Mouse (Mus musculus): ENCODE results near the gene Rpe65. TPM values are rescaled to one million over a fixed set of nuclear protein-coding genes. Genes with fewer than 3 reads are reported as not detected.

Rpe65 gene
- polyA plus RNA-seq (2014; fragmentation: Nextera tagmentation; extraction: Ambion mirVana): not detected in 2 replicates

- H3K27me3 ChIP-seq (replicated peaks; ENCODE audit: control insufficient read depth, insufficient read depth, low read length): no peaks in the 10 kb centered on the region
- DNase-seq (ENCODE audit: low spot score): no peak
- no peaks in the 10 kb centered on the region for H3K36me3 ChIP-seq (ENCODE audit: control insufficient read depth, insufficient read depth, low read length)
- no peaks in the 10 kb centered on the region for H3K9me3 ChIP-seq (ENCODE audit: control insufficient read depth, low read length)
- H3K4me3 ChIP-seq (ENCODE audit: low read depth, low read length): no peak within 1 kb of the TSS
- no peak for ATAC-seq (replicated peaks; ENCODE audit: low FRiP score, low TSS enrichment, low read depth)
- 66% methylated on average over 1 of the region's 1 CpGs for WGBS
- H3K4me2 ChIP-seq (ENCODE audit: low read length): no peak within 1 kb of the TSS
- H3K4me1 ChIP-seq (replicated peaks; ENCODE audit: control insufficient read depth, insufficient read depth, low read length): no peaks in the 10 kb centered on the region
- H3K9ac ChIP-seq (ENCODE audit: low read length): no peak within 1 kb of the TSS
- no peak within 1 kb of the TSS for H3K27ac ChIP-seq (ENCODE audit: low read depth)
These were observed at the start of gene Rpe65 for GRCm38 (mm10) chr3:159598875-159599274. Gene Rpe65, plus strand, starts transcription at chr3:159599175.

GRCm38 (mm10) chr3:159550224-159550623, 48.8 kb upstream of the Rpe65 start:
- Histone ChIP-seq H3K9ac (ENCODE audit: low read length) (no peak overlapping the region), H3K4me1 (replicated peaks; ENCODE audit: control insufficient read depth, insufficient read depth, low read length) (no peaks in the 10 kb centered on the region)
- no peak for ATAC-seq (replicated peaks; ENCODE audit: low FRiP score, low TSS enrichment, low read depth)

GRCm38 (mm10) chr3:159614977-159615376, 16.0 kb downstream of the Rpe65 start:
- no peaks in the 10 kb centered on the region for H3K9me3 ChIP-seq (ENCODE audit: control insufficient read depth, low read length)
- H3K27me3 ChIP-seq (replicated peaks; ENCODE audit: control insufficient read depth, insufficient read depth, low read length): no peaks in the 10 kb centered on the region
- 86% methylated on average over 1 of the region's 1 CpGs for whole genome bisulfite sequencing
- H3K4me2 ChIP-seq (ENCODE audit: low read length): no peak overlapping the region
- H3K4me1 ChIP-seq (replicated peaks; ENCODE audit: control insufficient read depth, insufficient read depth, low read length): no peaks in the 10 kb centered on the region
- H3K36me3 ChIP-seq (ENCODE audit: control insufficient read depth, insufficient read depth, low read length): no peaks in the 10 kb centered on the region
- DNase-seq (ENCODE audit: low spot score) (no peak), ATAC-seq (replicated peaks; ENCODE audit: low FRiP score, low TSS enrichment, low read depth) (no peak)
- H3K9ac ChIP-seq (ENCODE audit: low read length): no peak overlapping the region
- no peak overlapping the region for H3K27ac ChIP-seq (ENCODE audit: low read depth)
- H3K4me3 ChIP-seq (ENCODE audit: low read depth, low read length): no peak overlapping the region

More at GRCm38 (mm10) chr3:159550224-159550623, 48.8 kb upstream of the Rpe65 start:
- no peak for DNase-seq (ENCODE audit: low spot score)
- Histone ChIP-seq H3K9me3 (ENCODE audit: control insufficient read depth, low read length) (no peaks in the 10 kb centered on the region), H3K27me3 (replicated peaks; ENCODE audit: control insufficient read depth, insufficient read depth, low read length) (no peaks in the 10 kb centered on the region), H3K4me3 (ENCODE audit: low read depth, low read length) (no peak overlapping the region), H3K27ac (ENCODE audit: low read depth) (no peak overlapping the region), H3K36me3 (ENCODE audit: control insufficient read depth, insufficient read depth, low read length) (no peaks in the 10 kb centered on the region), H3K4me2 (ENCODE audit: low read length) (no peak overlapping the region)

- no peak overlapping the region for H3K4me2 ChIP-seq (ENCODE audit: low read length)
- no peaks in the 10 kb centered on the region for H3K4me1 ChIP-seq (replicated peaks; ENCODE audit: control insufficient read depth, insufficient read depth, low read length)
- H3K27me3 ChIP-seq (replicated peaks; ENCODE audit: control insufficient read depth, insufficient read depth, low read length): no peaks in the 10 kb centered on the region
- ATAC-seq (replicated peaks; ENCODE audit: low FRiP score, low TSS enrichment, low read depth) (no peak), DNase-seq (ENCODE audit: low spot score) (no peak)
- H3K9ac ChIP-seq (ENCODE audit: low read length): no peak overlapping the region
- no peak overlapping the region for H3K27ac ChIP-seq (ENCODE audit: low read depth)
- H3K4me3 ChIP-seq (ENCODE audit: low read depth, low read length): no peak overlapping the region
- H3K9me3 ChIP-seq (ENCODE audit: control insufficient read depth, low read length): no peaks in the 10 kb centered on the region
- 66% methylated on average over 1 of the region's 1 CpGs for WGBS
- no peaks in the 10 kb centered on the region for H3K36me3 ChIP-seq (ENCODE audit: control insufficient read depth, insufficient read depth, low read length)
These were observed 22.1 kb downstream of the Rpe65 start for GRCm38 (mm10) chr3:159621026-159621425.

- ATAC-seq (replicated peaks; ENCODE audit: low FRiP score, low TSS enrichment, low read depth): no peak
- 78% methylated on average over 1 of the region's 1 CpGs for WGBS
- H3K27me3 ChIP-seq (replicated peaks; ENCODE audit: control insufficient read depth, insufficient read depth, low read length): no peaks in the 10 kb centered on the region
- H3K36me3 ChIP-seq (ENCODE audit: control insufficient read depth, insufficient read depth, low read length): no peaks in the 10 kb centered on the region
- no peaks in the 10 kb centered on the region for H3K4me1 ChIP-seq (replicated peaks; ENCODE audit: control insufficient read depth, insufficient read depth, low read length)
- no peak overlapping the region for H3K4me3 ChIP-seq (ENCODE audit: low read depth, low read length)
- no peak for DNase-seq (ENCODE audit: low spot score)
- H3K4me2 ChIP-seq (ENCODE audit: low read length): no peak overlapping the region
- H3K9me3 ChIP-seq (ENCODE audit: control insufficient read depth, low read length): no peaks in the 10 kb centered on the region
- no peak overlapping the region for H3K9ac ChIP-seq (ENCODE audit: low read length)
- H3K27ac ChIP-seq (ENCODE audit: low read depth): no peak overlapping the region
These were observed 25.0 kb downstream of the Rpe65 start for GRCm38 (mm10) chr3:159624010-159624409.

GRCm38 (mm10) chr3:159660741-159661140, 61.8 kb downstream of the Rpe65 start:
- Histone ChIP-seq H3K36me3 (ENCODE audit: control insufficient read depth, insufficient read depth, low read length) (no peaks in the 10 kb centered on the region), H3K4me3 (ENCODE audit: low read depth, low read length) (no peak overlapping the region), H3K27ac (ENCODE audit: low read depth) (no peak overlapping the region), H3K27me3 (replicated peaks; ENCODE audit: control insufficient read depth, insufficient read depth, low read length) (no peaks in the 10 kb centered on the region), H3K9ac (ENCODE audit: low read length) (no peak overlapping the region), H3K4me1 (replicated peaks; ENCODE audit: control insufficient read depth, insufficient read depth, low read length) (no peaks in the 10 kb centered on the region), H3K9me3 (ENCODE audit: control insufficient read depth, low read length) (no peaks in the 10 kb centered on the region), H3K4me2 (ENCODE audit: low read length) (no peak overlapping the region)
- DNase-seq (ENCODE audit: low spot score) (no peak), ATAC-seq (replicated peaks; ENCODE audit: low FRiP score, low TSS enrichment, low read depth) (no peak)
- WGBS: 74% methylated on average over 1 of the region's 1 CpGs

GRCm38 (mm10) chr3:159663333-159663732, 64.4 kb downstream of the Rpe65 start:
- Histone ChIP-seq H3K4me2 (ENCODE audit: low read length) (no peak overlapping the region), H3K36me3 (ENCODE audit: control insufficient read depth, insufficient read depth, low read length) (no peaks in the 10 kb centered on the region), H3K4me1 (replicated peaks; ENCODE audit: control insufficient read depth, insufficient read depth, low read length) (no peaks in the 10 kb centered on the region), H3K27me3 (replicated peaks; ENCODE audit: control insufficient read depth, insufficient read depth, low read length) (no peaks in the 10 kb centered on the region), H3K4me3 (ENCODE audit: low read depth, low read length) (no peak overlapping the region), H3K27ac (ENCODE audit: low read depth) (no peak overlapping the region), H3K9ac (ENCODE audit: low read length) (no peak overlapping the region), H3K9me3 (ENCODE audit: control insufficient read depth, low read length) (no peaks in the 10 kb centered on the region)
- no peak for ATAC-seq (replicated peaks; ENCODE audit: low FRiP score, low TSS enrichment, low read depth)
- WGBS: 88% methylated on average over 1 of the region's 1 CpGs
- no peak for DNase-seq (ENCODE audit: low spot score)

Other genes starting within 250 kb of the Rpe65 start
- 29.7 and 38.5 TPM in 2 replicates for gene Depdc1a, start 103.7 kb upstream of the Rpe65 start, polyA plus RNA-seq (2014; fragmentation: Nextera tagmentation; extraction: Ambion mirVana)
- gene Wls, start 240.5 kb downstream of the Rpe65 start, polyA plus RNA-seq (2014; fragmentation: Nextera tagmentation; extraction: Ambion mirVana): 101 and 121 TPM in 2 replicates

Data from intestine, embryonic 14.5 days (tissue).